Mouse (Mus musculus) hindbrain, embryonic 11.5 days (tissue): ENCODE results near the gene Shtn1. TPM values are rescaled to one million over a fixed set of nuclear protein-coding genes. Genes with fewer than 3 reads are reported as not detected.

Experiments
- ATAC-seq: fragments of 200-750 bp; cut with Nextera tagmentation; 2 replicates; pipeline ENCODE4 v1.8.0; 2017; ENCODE audit warnings: mild to moderate bottlenecking, moderate TSS enrichment, moderate library complexity; ENCODE audit not compliant: low FRiP score
- DNase-seq: peaks from one replicate; pipeline ENCODE4 v3.0.0-alpha.2; 2015; ENCODE audit warnings: low spot score
- H3K27ac ChIP-seq: fragments of 300-500 bp; sonication (generic); 2 replicates; pipeline ENCODE4 v1.5.1; 2014; ENCODE audit warnings: mild to moderate bottlenecking, low read depth, low read length
- H3K27me3 ChIP-seq: fragments of 300-500 bp; sonication (generic); 2 replicates; pipeline ENCODE4 v1.6.1; 2014; ENCODE audit warnings: mild to moderate bottlenecking, low read length, moderate library complexity, mixed read lengths; ENCODE audit not compliant: control insufficient read depth, insufficient read depth
- H3K36me3 ChIP-seq: fragments of 300-500 bp; sonication (generic); 2 replicates; pipeline ENCODE4 v1.6.1; 2014; ENCODE audit warnings: mild to moderate bottlenecking, low read length, moderate library complexity, mixed read lengths; ENCODE audit not compliant: control insufficient read depth, insufficient read depth
- H3K4me1 ChIP-seq: fragments of 300-500 bp; sonication (generic); replicated peaks from 2 replicates; pipeline ENCODE4 v1.6.1; 2014; ENCODE audit warnings: low read length, mixed read lengths; ENCODE audit not compliant: control insufficient read depth, insufficient read depth
- H3K4me2 ChIP-seq: fragments of 300-500 bp; sonication (generic); replicated peaks from 2 replicates; pipeline ENCODE4 v1.6.1; 2014; ENCODE audit warnings: mild to moderate bottlenecking, low read depth, low read length
- H3K4me3 ChIP-seq: fragments of 300-500 bp; sonication (generic); 2 replicates; pipeline ENCODE4 v1.5.1; 2014; ENCODE audit warnings: low read depth, low read length
- H3K9ac ChIP-seq: fragments of 300-500 bp; sonication (generic); 2 replicates; pipeline ENCODE4 v1.6.1; 2014; ENCODE audit warnings: low read depth, low read length
- H3K9me3 ChIP-seq: fragments of 300-500 bp; sonication (generic); 2 replicates; pipeline ENCODE4 v1.6.1; 2016; ENCODE audit warnings: low read length; ENCODE audit not compliant: control insufficient read depth
- WGBS: fragments of 180-500 bp; shearing (Covaris S2); extraction: QIAGEN DNeasy Blood & Tissue Kit; methylation state at CpG from one replicate; pipeline ENCODE4 v1.1.7; 2014; 5-methylcytosine and 5-hydroxymethylcytosine counted together
- polyA plus RNA-seq: library from polyadenylated mRNA; unstranded; fragments of >200 nt; fragmentation: Nextera tagmentation; extraction: Ambion mirVana; gene quantifications from 2 replicates; pipeline ENCODE4 v1.2.1, GENCODE M21; 2014

Shtn1 gene
- polyA plus RNA-seq, 1 experiment from 2014 or later, result 4.0 TPM

- Histone ChIP-seq H3K4me1 (no peaks in the 10 kb centered on the region), H3K4me3 (no peak overlapping the region), H3K4me2 (no peak overlapping the region), H3K27me3 (peaks cover 84% of the 10 kb centered on the region), H3K27ac (no peak overlapping the region), H3K36me3 (no peaks in the 10 kb centered on the region), H3K9ac (no peak overlapping the region), H3K9me3 (no peaks in the 10 kb centered on the region)
- DNase-seq, result no peak
- no peak for ATAC-seq
- WGBS, result 79% methylated on average over 8 of the region's 8 CpGs
Observed at GRCm38 (mm10) chr19:58974126-58974525, 101.8 kb downstream of the Shtn1 start.

DNA sequence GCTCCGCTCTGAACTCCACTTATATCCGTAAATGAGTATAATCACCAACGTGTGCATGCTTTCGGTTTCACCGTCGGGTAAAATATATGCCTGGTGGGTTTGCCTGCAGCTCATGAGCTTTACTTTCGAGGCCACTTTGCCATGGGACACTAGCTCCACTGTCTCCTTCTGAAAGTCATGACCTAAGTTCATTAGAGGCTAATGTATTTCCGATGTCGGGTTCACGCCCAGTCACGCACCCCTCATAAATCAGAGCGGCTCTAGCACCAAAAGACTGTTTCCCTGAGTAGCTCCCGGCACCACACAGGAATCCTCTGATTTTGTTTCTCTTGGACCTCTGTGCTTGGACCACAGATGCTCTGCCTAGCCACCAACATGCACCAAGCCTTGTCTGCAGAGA lies 105.1 kb downstream of the Shtn1 start:
- Histone ChIP-seq H3K36me3 (no peaks in the 10 kb centered on the region), H3K4me3 (no peak overlapping the region), H3K9ac (no peak overlapping the region), H3K4me2 (no peak overlapping the region), H3K27ac (no peak overlapping the region), H3K27me3 (peaks cover 65% of the 10 kb centered on the region), H3K9me3 (no peaks in the 10 kb centered on the region), H3K4me1 (no peaks in the 10 kb centered on the region)
- ATAC-seq, result no peak
- 75% methylated on average over 13 of the region's 13 CpGs for WGBS
- DNase-seq, result no peak

GRCm38 (mm10) chr19:58968731-58969506 lies 107.0 kb downstream of the Shtn1 start:
- WGBS, result 24% methylated on average over 15 of the region's 15 CpGs
- ATAC-seq, result peak; percentile 30; the same call in 1 of the 2 replicates
- no peak overlapping the region for H3K4me3 ChIP-seq
- H3K4me2 ChIP-seq, result no peak overlapping the region
- DNase-seq, result peak; percentile 51
- no peaks in the 10 kb centered on the region for H3K9me3 ChIP-seq
- peaks cover 52% of the 10 kb centered on the region for H3K27me3 ChIP-seq
- no peaks in the 10 kb centered on the region for H3K4me1 ChIP-seq
- no peak overlapping the region for H3K27ac ChIP-seq
- no peaks in the 10 kb centered on the region for H3K36me3 ChIP-seq
- no peak overlapping the region for H3K9ac ChIP-seq

DNA sequence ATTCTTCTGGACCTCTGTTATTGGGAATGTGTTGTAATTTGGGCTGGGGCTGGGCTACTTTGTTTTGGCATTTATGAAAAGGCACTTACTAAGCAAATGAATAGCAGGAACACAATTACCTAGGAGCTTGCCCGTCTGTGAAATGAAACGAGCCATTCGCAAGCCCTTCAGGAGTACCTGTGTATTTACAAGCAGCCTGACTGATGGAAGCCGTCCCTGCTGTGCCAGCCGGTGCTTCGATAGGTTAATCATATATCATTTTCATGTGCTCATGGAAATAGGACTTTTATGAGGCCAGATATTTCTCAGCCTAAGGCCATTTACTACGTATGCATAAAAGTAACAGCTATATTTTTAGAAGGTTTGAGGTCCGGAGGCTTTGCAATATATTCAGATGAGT lies 112.9 kb downstream of the Shtn1 start:
- Histone ChIP-seq H3K27me3 (peaks cover 20% of the 10 kb centered on the region), H3K27ac (no peak overlapping the region), H3K4me3 (no peak overlapping the region), H3K4me1 (no peaks in the 10 kb centered on the region), H3K36me3 (no peaks in the 10 kb centered on the region), H3K4me2 (no peak overlapping the region), H3K9me3 (no peaks in the 10 kb centered on the region), H3K9ac (no peak overlapping the region)
- no peak for ATAC-seq
- WGBS, result 83% methylated on average over 8 of the region's 8 CpGs
- DNase-seq, result no peak

- no peak overlapping the region for H3K9ac ChIP-seq
- DNase-seq (no peak), ATAC-seq (no peak)
- no peaks in the 10 kb centered on the region for H3K4me1 ChIP-seq
- peaks cover 5% of the 10 kb centered on the region; the same call in 1 of the 2 replicates for H3K27me3 ChIP-seq
- no peak overlapping the region for H3K27ac ChIP-seq
- no peaks in the 10 kb centered on the region for H3K9me3 ChIP-seq
- H3K4me3 ChIP-seq, result no peak overlapping the region
- H3K4me2 ChIP-seq, result no peak overlapping the region
- H3K36me3 ChIP-seq, result no peaks in the 10 kb centered on the region
- 89% methylated on average over 8 of the region's 8 CpGs for WGBS
Observed at GRCm38 (mm10) chr19:58954779-58955178, 121.1 kb downstream of the Shtn1 start.

DNA sequence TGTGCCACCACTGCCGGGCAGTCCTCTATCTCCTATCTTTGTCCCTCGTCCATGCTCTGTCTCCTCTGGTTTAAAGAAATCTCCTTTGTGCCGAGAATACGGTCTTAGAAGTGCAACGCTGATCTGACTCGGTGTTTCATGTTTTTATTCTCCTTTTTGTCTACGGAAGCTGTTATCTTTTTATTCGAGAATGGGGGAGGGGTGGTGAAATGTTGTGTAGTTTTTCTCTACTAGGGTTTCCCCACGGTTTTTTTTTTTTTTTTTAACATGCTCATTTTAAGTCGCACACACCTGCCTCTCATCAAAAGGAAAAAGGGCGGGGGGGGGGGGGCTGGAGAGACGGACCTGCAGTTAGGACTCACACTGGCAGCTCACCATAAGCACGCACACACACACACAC lies 123.7 kb downstream of the Shtn1 start:
- Histone ChIP-seq H3K4me2 (no peak overlapping the region), H3K4me1 (no peaks in the 10 kb centered on the region), H3K27me3 (peaks cover 5% of the 10 kb centered on the region; the same call in 1 of the 2 replicates), H3K4me3 (no peak overlapping the region), H3K27ac (no peak overlapping the region), H3K9me3 (no peaks in the 10 kb centered on the region), H3K36me3 (no peaks in the 10 kb centered on the region), H3K9ac (no peak overlapping the region)
- no peak for ATAC-seq
- 81% methylated on average over 11 of the region's 13 CpGs for WGBS
- DNase-seq, result no peak

- H3K36me3 ChIP-seq, result no peaks in the 10 kb centered on the region
- H3K27ac ChIP-seq, result no peak overlapping the region
- ATAC-seq (no peak), DNase-seq (no peak)
- no peak overlapping the region for H3K4me3 ChIP-seq
- H3K27me3 ChIP-seq, result peaks cover 5% of the 10 kb centered on the region; the same call in 1 of the 2 replicates
- 93% methylated on average over 3 of the region's 3 CpGs for WGBS
- H3K4me1 ChIP-seq, result no peaks in the 10 kb centered on the region
- no peak overlapping the region for H3K4me2 ChIP-seq
- H3K9ac ChIP-seq, result no peak overlapping the region
- no peaks in the 10 kb centered on the region for H3K9me3 ChIP-seq
Observed at GRCm38 (mm10) chr19:58951521-58951920, 124.4 kb downstream of the Shtn1 start.

- H3K27me3 ChIP-seq, result peaks cover 4% of the 10 kb centered on the region; the same call in 1 of the 2 replicates
- WGBS, result 85% methylated on average over 7 of the region's 7 CpGs
- no peaks in the 10 kb centered on the region for H3K9me3 ChIP-seq
- H3K9ac ChIP-seq, result no peak overlapping the region
- H3K36me3 ChIP-seq, result no peaks in the 10 kb centered on the region
- H3K27ac ChIP-seq, result no peak overlapping the region
- DNase-seq (no peak), ATAC-seq (no peak)
- no peak overlapping the region for H3K4me2 ChIP-seq
- H3K4me1 ChIP-seq, result peaks cover 2% of the 10 kb centered on the region; the same call in 1 of the 2 replicates
- H3K4me3 ChIP-seq, result no peak overlapping the region
Observed at GRCm38 (mm10) chr19:58945959-58946358, 129.9 kb downstream of the Shtn1 start.
